Mouse (Mus musculus) hindbrain, embryonic 10.5 days (tissue): ENCODE data around the gene Slc4a11. TPM values are rescaled to one million over a fixed set of nuclear protein-coding genes. Genes with fewer than 3 reads are reported as not detected.
"Not testable (repeated sequence)": the region's sequence is repeated elsewhere in the genome, so short reads cannot be mapped to it uniquely, and the experiment has no call there.

ENCODE experiments used
- DNase-seq: peaks from one replicate; pipeline ENCODE4 v3.0.0-alpha.2; 2017; ENCODE audit warnings: low spot score
- H3K27ac ChIP-seq: fragments of 300-500 bp; sonication (generic); 2 replicates; pipeline ENCODE4 v1.5.1; 2016; ENCODE audit warnings: mild to moderate bottlenecking, moderate library complexity
- H3K27me3 ChIP-seq: fragments of 300-500 bp; sonication (generic); 2 replicates; pipeline ENCODE4 v1.6.1; 2016; ENCODE audit warnings: mild to moderate bottlenecking; ENCODE audit not compliant: poor library complexity, insufficient read depth, severe bottlenecking
- H3K36me3 ChIP-seq: fragments of 300-500 bp; sonication (generic); 2 replicates; pipeline ENCODE4 v1.6.1; 2016; ENCODE audit warnings: mild to moderate bottlenecking, moderate library complexity
- H3K4me1 ChIP-seq: fragments of 300-500 bp; sonication (generic); replicated peaks from 2 replicates; pipeline ENCODE4 v1.6.1; 2016; ENCODE audit warnings: mild to moderate bottlenecking
- H3K4me3 ChIP-seq: fragments of 300-500 bp; sonication (generic); 2 replicates; pipeline ENCODE4 v1.5.1; 2016; ENCODE audit warnings: mild to moderate bottlenecking, moderate library complexity
- H3K9me3 ChIP-seq: fragments of 300-500 bp; sonication (generic); 2 replicates; pipeline ENCODE4 v1.6.1; 2016; ENCODE audit warnings: mild to moderate bottlenecking, moderate library complexity
- WGBS: fragments of 180-500 bp; shearing (Covaris S2); methylation state at CpG from one replicate; pipeline ENCODE4 v1.1.7; 2016; 5-methylcytosine and 5-hydroxymethylcytosine counted together
- polyA plus RNA-seq: library from polyadenylated mRNA; unstranded; fragments of >200 nt; fragmentation: Nextera tagmentation; extraction: Ambion mirVana; gene quantifications from 2 replicates; pipeline ENCODE4 v1.2.1, GENCODE M21; 2016

Slc4a11 gene
- polyA plus RNA-seq, 1 experiment from 2014 or later = 0.20 TPM

- H3K36me3 ChIP-seq = peaks cover 37% of the 10 kb centered on the region
- H3K4me3 ChIP-seq = peak within 1 kb of the TSS; percentile 67
- under 1% methylated on average over 40 of the region's 40 CpGs for WGBS
- peak; percentile 94 for DNase-seq
- no peaks in the 10 kb centered on the region for H3K9me3 ChIP-seq
- H3K4me1 ChIP-seq = peaks cover 34% of the 10 kb centered on the region
- H3K27me3 ChIP-seq = no peaks in the 10 kb centered on the region
- peak within 1 kb of the TSS; percentile 98 for H3K27ac ChIP-seq
Observed at GRCm38 (mm10) chr2:130664102-130664701, 33.1 kb downstream of the Slc4a11 start, which contains the start of gene Ddrgk1. Gene Ddrgk1 (minus strand): TSS chr2:130664659.

GRCm38 (mm10) chr2:130663342-130663741, 34.0 kb downstream of the Slc4a11 start:
- Histone ChIP-seq H3K36me3 (peaks cover 46% of the 10 kb centered on the region), H3K9me3 (no peaks in the 10 kb centered on the region), H3K27ac (peak overlapping the region; percentile 98), H3K4me3 (peak overlapping the region; percentile 67), H3K4me1 (peaks cover 26% of the 10 kb centered on the region), H3K27me3 (no peaks in the 10 kb centered on the region)
- 89% methylated on average over 11 of the region's 11 CpGs for WGBS
- no peak for DNase-seq

DNA sequence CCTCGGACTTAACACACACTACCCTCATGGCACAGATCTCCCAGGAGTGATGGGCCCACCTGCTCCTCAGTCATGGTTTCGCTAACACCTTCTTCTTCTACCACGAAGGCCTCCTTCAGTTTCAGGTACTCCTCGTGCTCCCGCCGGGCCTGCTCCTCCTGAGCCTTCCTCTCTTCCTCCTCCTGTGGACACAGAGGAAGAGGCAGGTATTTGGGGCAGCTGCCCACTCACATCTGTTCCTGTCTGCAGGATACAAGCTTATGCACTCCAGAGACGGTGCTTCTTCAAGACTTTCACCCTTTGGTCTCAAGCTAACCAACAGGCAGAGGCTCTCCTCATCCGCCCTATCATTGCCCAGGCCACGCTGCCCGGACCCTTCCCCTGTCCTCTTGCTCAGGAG, 38.8 kb downstream of the Slc4a11 start:
- Histone ChIP-seq H3K27ac (no peak overlapping the region), H3K36me3 (peaks cover 93% of the 10 kb centered on the region), H3K4me3 (no peak overlapping the region), H3K27me3 (no peaks in the 10 kb centered on the region), H3K9me3 (no peaks in the 10 kb centered on the region), H3K4me1 (peaks cover 11% of the 10 kb centered on the region)
- WGBS = 93% methylated on average over 10 of the region's 10 CpGs
- DNase-seq = no peak

DNA sequence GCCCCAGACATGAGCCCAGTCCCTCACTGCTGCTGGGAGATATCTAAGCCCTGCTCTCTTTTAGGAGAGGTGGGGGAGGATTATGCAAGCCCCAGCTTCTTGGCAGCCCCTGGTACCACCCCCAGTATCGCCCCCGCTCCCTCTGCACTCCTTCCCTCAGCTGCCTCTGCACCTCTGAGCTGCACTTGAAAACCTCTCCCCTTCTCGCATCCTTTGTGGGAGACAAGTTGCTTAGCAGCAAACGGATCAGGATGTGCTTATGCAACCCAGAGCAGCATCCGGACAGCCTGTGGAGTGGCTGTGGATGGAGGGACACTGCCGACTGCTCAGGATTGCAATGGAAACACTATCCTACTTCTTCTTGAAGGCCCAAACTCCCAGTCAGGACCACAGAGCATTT, 39.8 kb downstream of the Slc4a11 start:
- 85% methylated on average over 6 of the region's 6 CpGs for WGBS
- no peaks in the 10 kb centered on the region for H3K27me3 ChIP-seq
- peaks cover 98% of the 10 kb centered on the region for H3K36me3 ChIP-seq
- DNase-seq = no peak
- H3K9me3 ChIP-seq = no peaks in the 10 kb centered on the region
- H3K4me3 ChIP-seq = no peak overlapping the region
- peaks cover under 1% of the 10 kb centered on the region for H3K4me1 ChIP-seq
- no peak overlapping the region for H3K27ac ChIP-seq

DNA sequence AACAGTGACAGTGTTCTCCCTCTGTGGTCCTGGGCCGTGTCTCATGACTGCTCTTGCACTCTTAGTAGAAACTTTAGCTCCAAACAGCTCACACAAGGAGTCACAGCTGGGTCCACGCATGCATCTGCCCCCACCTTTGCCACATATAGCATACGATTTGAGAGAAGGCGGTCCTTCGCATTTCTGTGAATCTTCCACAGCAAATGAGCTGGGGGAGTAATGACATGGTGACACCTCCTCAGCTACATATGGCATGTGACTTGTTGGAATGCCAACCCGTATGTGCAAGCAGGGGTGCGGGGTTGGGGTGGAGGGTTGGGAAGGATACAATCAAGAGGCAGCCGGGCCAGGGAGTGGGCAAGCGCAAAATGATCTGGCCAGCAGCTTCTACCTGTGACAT, 40.8 kb downstream of the Slc4a11 start:
- Histone ChIP-seq H3K36me3 (peaks cover 92% of the 10 kb centered on the region), H3K9me3 (no peaks in the 10 kb centered on the region), H3K27ac (no peak overlapping the region), H3K4me1 (no peaks in the 10 kb centered on the region), H3K4me3 (no peak overlapping the region), H3K27me3 (no peaks in the 10 kb centered on the region)
- WGBS = 95% methylated on average over 9 of the region's 9 CpGs
- no peak for DNase-seq

DNA sequence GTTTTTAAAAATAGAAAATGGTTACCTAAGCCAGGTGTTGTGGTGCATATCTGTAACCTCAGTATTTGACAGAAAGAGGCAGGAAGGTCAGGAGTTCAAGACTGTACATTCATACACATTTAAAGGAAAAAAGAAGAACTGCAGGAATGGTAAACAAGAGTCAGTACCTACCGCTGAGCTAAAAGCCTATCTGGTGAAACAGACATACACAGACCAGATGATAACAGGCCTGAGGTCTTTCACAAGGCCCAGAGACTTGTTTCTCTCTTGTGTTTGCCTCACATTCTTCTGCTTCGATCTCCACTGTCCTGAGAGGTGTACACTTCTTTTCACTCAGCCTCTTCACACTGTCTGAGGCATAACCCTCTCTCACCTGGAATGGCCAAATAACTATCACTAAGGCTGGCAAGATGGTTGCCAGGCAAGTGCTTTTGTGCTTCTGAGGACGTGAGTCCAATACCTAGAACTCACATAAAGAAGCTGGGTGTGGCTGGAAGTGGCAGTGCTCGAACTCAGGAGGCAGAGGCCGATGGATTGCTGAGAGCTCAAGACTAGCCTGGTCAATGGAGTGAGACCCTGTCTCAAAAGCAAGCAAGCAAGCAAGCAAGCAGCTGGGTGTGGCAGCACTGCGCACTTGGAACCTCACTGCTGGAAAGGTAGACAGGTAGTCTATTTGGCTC, 41.5 kb downstream of the Slc4a11 start:
- Histone ChIP-seq H3K9me3 (no peaks in the 10 kb centered on the region), H3K27me3 (no peaks in the 10 kb centered on the region), H3K4me3 (no peak overlapping the region), H3K36me3 (peaks cover 88% of the 10 kb centered on the region), H3K4me1 (no peaks in the 10 kb centered on the region), H3K27ac (no peak overlapping the region)
- DNase-seq = no peak
- 91% methylated on average over 6 of the region's 6 CpGs for WGBS

- H3K27me3 ChIP-seq = no peaks in the 10 kb centered on the region
- no peak for DNase-seq
- no peaks in the 10 kb centered on the region for H3K9me3 ChIP-seq
- H3K4me1 ChIP-seq = no peaks in the 10 kb centered on the region
- H3K4me3 ChIP-seq = no peak overlapping the region
- peaks cover 84% of the 10 kb centered on the region for H3K36me3 ChIP-seq
- H3K27ac ChIP-seq = no peak overlapping the region
- 88% methylated on average over 1 of the region's 1 CpGs for WGBS
Observed at GRCm38 (mm10) chr2:130653760-130654159, 43.6 kb downstream of the Slc4a11 start.

DNA sequence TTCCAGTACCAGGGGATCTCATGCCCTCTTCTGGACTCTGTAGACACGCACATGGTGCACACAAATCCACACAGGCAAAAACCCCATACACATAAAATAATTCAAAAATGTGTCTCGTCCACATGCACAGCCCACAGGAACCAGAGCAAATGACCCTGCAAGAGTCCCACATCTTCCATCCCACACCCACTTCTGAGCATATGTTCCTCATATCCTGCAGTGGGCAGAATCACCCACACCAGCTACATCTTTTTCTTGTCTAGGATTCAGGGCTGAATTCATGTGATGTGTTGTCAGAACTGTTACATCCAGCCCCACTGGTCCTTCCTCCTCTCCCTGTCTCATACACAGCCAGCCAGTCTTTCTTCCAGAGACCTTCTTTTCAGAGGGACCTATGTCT, 44.0 kb downstream of the Slc4a11 start:
- H3K9me3 ChIP-seq = no peaks in the 10 kb centered on the region
- no peak for DNase-seq
- no peaks in the 10 kb centered on the region for H3K27me3 ChIP-seq
- H3K27ac ChIP-seq = no peak overlapping the region
- WGBS = 88% methylated on average over 2 of the region's 2 CpGs
- H3K36me3 ChIP-seq = peaks cover 79% of the 10 kb centered on the region
- H3K4me3 ChIP-seq = no peak overlapping the region
- no peaks in the 10 kb centered on the region for H3K4me1 ChIP-seq

DNA sequence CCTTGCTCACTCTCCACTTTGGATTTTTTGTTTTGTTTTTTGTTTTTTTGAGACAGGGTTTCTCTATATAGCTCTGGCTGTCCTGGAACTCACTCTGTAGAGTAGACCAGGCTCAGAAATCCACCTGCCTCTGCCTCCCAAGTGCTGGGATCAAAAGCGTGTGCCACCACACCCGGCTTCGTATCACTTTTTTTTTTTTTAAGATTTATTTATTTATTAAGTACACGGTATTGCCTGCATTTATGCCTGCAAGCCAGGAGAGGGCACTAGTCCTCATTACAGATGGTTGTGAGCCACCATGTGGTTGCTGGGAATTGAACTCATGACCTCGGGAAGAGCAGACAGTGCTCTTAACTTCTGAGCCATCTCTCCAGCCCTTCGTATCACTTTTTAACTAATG, 48.3 kb downstream of the Slc4a11 start:
- 78% methylated on average over 6 of the region's 6 CpGs for WGBS
- not testable (repeated sequence) for H3K27me3 ChIP-seq, DNase-seq

DNA sequence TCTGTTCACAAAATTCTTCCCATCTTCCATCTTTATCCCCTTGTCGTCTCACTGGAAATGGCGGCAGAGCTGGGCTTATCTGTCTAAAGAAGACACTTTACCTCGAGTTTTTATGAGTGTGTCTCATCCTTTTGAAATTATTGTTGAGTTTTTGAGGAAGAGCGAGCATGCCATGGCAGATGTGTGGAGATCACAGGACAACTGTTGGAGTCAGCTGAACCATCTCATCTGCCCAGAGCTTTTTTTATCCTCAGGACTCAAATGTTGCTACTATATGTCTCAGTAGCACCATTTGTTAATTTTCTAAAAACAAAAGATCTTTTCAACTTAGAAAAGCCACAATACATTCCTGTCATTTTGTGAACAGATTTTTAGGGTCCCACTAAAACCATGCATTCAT, 52.1 kb downstream of the Slc4a11 start:
- no peak overlapping the region for H3K27ac ChIP-seq
- peaks cover 17% of the 10 kb centered on the region for H3K4me1 ChIP-seq
- H3K4me3 ChIP-seq = no peak overlapping the region
- no peak for DNase-seq
- 85% methylated on average over 4 of the region's 4 CpGs for WGBS
- H3K9me3 ChIP-seq = no peaks in the 10 kb centered on the region
- peaks cover 20% of the 10 kb centered on the region for H3K27me3 ChIP-seq
- H3K36me3 ChIP-seq = peaks cover 10% of the 10 kb centered on the region; the same call in 1 of the 2 replicates

More for the DNA sequence above, 48.3 kb downstream of the Slc4a11 start:
- not testable (repeated sequence) for H3K4me3 ChIP-seq, H3K9me3 ChIP-seq, H3K4me1 ChIP-seq, H3K27ac ChIP-seq
- peaks cover 37% of the 10 kb centered on the region for H3K36me3 ChIP-seq

DNA sequence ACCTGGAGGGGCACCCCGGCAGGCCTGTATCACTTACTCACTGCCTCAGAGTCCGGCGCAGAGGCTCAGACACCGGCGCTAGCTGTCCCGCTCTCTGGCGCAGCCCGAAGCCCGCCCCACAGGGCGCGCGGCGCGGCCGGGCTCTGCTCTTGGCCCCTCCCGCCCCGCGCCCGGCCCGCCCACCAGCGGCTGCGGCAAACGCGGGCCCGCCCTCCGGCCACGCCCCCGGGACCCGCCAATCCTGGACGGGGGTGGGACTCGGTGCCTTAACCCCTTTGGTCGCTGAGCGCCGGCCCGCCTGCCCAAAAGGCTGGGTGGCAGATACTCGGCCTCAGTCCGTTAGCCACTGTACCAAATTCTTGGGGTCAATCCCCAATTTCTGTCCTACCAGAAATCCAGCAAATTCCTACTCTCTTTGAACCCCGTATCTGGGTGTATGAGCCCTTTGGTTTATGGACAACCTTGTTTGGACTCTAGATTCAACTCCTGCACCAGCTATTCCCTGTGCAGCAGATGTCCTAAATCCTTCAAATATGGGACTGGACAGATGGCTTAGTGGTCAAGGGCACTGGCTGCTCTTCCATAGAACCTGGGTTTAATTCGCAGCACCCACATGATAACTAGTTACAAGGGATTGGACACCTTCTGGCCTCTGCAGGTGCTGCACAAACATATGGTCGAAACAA, 54.5 kb downstream of the Slc4a11 start, which contains the start of gene Lzts3:
Gene Lzts3 (minus strand): TSS at position 120 of the 686 bp plus-strand sequence.
- H3K27ac ChIP-seq = peak within 1 kb of the TSS; percentile 87
- H3K4me1 ChIP-seq = peaks cover 22% of the 10 kb centered on the region
- peaks cover 43% of the 10 kb centered on the region for H3K27me3 ChIP-seq
- H3K36me3 ChIP-seq = no peaks in the 10 kb centered on the region
- peak; percentile 92 for DNase-seq
- H3K4me3 ChIP-seq = peak within 1 kb of the TSS; percentile 73
- 4% methylated on average over 37 of the region's 40 CpGs for WGBS
- no peaks in the 10 kb centered on the region for H3K9me3 ChIP-seq

DNA sequence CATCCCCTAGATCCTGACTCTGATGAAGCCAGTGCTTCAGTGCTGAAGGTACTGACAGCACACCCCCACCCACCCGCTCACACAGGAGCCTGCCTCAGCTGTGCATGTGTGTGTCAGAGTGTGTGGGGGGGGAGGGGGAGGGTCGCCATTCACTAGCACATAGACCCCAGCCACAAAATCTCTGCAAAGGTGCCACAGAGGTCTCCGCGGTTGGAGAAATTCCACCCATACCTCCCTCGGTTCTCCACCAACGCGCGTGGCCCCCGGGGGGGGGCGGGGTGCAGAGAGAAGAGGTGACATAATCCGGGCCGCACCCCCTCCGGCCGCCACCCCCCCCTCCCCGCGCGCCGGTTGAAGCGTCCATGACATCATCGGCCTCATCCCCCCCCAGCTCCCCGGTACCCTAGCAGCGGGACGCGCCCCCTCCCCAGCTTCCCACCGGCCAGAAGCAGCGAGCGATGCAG, 55.1 kb downstream of the Slc4a11 start:
- no peaks in the 10 kb centered on the region for H3K9me3 ChIP-seq
- peak overlapping the region; percentile 87 for H3K27ac ChIP-seq
- peaks cover 49% of the 10 kb centered on the region for H3K27me3 ChIP-seq
- H3K4me3 ChIP-seq = peak overlapping the region; percentile 73
- H3K36me3 ChIP-seq = no peaks in the 10 kb centered on the region
- DNase-seq = peak; percentile 23
- 1% methylated on average over 27 of the region's 27 CpGs for WGBS
- H3K4me1 ChIP-seq = peaks cover 24% of the 10 kb centered on the region
